Mouse (Mus musculus) embryo, embryonic 10 days (tissue): Measurements from ENCODE around the gene Mfap2.

Experiments
- DNase-seq: peaks from one replicate; pipeline ENCODE4 v3.0.0-alpha.2; 2015; ENCODE audit warnings: low spot score

Gene Mfap2

DNA sequence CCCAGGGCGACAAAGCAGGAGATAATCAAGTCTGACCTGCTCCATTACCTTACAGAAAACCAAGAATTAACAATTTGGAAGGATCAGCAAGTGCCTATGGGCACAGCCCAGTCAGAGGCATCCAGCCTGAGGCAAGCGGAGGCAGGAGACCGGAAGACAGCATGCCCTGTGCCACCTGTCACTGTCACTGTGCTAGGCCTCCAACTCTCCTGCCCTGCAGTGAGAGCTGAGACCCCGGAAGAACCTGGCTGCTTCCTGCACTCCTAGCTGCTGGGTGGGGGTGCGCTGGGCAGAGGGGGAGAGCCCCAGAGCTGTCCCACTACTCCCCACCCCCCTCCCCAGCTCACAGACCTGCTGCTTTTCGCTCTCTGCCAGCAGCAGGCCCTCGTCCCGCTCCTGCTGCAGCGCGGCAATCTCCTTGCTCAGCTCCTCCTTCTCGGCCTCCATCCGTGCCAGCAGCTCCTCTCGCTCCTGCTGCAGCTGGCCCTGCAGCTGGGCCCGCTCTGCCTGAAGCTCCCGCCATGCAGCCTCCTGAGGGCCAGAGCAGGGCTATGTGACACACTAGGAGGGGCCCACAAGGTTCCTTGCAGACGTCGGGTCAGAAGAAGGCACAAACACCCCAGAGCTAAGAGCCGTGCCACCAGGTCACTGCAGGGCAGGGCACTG, 20.5 kb downstream of the Mfap2 start:
- DNase-seq = no peak

DNA sequence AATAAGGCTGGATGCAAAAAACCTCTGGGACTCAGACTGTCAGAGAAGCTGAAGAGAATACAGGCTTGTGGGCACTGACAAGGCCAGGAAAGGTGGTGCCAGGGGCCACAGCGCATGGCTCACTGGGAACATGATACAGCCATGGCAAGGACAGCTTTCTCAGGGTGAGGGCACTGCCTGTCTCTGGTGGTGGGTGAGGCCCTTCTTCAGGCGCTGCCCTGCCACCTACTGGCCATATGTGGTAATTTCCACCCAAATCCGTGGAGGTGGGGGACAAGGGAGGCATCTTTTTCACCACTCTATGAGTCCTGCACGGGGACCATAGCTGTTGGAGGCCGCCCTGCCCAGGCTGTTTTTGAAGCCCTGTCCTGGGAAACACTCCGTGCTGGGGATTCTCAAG, 21.5 kb downstream of the Mfap2 start:
- DNase-seq = peak; percentile 83

DNA sequence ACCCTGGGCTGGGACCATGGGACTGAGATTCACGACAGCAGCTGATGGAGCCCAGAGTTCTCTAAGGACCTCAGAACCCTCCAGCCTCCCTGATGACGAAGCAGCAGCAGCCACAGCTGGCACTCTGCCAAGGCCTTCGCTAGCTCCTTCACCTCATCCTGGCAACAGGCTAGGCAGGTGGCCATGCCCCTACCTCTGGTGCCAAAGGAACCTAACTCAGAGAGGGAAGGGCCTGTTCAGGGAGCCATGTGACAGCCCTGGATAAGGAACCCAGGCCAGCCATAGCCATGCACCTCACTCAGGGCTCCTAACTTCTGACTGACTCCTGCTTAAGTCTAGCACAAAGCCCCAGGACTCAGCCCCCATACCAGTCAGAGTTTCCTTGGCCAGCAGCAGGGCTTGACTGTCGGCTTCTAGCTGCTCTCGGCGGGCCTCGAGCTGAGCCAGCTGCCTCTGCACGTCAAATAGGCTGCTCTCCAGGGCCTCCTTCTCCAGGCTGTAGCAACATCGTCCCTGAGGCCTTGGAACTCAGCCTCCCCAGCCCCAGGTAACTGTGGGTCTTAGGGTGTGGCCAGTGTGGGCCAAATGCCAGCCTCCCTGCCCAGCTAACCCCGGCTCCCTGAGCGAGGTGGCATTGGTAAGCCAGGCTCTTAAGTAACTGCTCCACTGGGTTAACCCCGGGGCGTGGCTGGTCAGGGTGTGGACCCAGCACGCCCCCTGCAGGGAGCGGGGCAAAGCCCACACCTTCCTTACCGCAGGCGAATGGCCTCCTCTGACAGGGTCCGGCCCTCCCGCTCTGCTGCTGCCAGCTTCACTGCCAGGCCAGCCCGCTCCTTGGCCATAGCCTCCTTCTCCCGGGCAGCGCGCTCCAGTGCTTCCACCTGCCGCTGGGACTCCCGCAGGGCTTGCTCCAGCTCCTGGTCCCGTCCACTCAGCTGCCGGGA, 23.7 kb downstream of the Mfap2 start:
- no peak for DNase-seq

DNA sequence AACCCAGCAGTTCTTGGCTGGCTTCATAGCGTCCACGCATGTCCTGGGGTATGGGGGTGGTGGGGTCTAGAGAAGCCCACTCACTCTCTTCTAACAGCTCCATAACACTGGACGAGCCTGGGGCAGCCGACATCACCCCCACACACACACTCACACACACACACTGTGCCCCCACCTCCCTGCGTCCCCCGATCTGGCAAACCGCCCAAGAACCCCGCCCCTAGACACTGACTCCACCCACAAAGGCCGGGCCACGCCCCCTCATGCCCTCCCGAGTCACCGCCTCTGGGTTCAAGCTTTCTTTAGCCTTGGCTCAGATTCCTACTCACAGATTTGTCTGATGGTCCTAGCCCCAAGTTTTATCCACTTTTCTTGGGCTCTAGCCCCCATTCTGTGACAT, 30.9 kb downstream of the Mfap2 start:
- no peak for DNase-seq

DNA sequence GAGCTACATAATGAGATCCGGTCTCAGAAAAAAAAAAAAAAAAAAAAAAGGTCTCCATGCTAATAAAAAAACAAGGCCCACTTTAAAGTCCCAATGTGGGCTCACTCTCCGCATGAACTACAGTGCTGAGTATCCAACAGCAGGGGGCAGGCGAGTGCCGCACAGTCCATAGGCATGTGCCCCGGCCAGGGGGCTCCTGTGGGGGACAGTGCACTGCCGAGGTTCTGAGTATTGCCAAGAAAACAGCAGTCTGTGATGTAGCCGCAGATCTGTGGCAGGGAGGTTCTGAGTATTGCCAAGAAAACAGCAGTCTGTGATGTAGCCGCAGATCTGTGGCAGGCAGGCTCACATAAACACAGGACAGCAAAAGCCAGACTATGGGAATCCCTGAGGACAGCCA, 34.6 kb downstream of the Mfap2 start:
- DNase-seq = peak; percentile 87

DNA sequence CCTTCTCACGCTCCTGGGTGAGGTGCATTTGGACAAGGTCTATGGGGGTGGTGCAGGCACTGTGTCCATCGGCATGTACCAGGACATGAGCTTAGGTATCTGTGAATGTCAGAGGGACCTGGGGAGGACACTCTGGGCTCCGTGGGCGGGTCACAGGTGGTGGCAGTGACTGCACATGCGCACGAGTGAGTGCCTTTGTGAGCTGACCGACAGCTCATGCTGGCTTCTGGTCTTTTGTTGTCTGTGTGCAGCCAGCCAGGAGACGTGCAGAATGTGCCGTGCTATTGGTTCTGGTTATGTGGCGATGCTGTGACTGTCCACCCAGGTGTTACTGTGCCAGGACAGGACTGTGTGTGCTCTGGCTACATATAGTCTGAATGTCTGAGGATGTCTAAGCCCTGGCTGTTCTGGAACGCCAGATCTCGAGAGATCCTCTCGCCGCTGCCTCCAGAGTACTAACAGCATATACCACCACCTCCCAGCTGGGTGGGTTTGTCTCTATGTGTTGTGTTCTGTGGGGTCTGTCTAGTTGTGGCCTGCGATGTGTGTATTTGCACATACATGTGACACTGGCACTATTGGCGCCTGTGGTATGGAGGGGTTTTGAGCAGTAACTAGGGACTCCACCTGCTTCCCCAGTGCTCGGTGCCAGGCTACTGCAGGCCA, 38.7 kb downstream of the Mfap2 start:
- peak; percentile 33 for DNase-seq

DNA sequence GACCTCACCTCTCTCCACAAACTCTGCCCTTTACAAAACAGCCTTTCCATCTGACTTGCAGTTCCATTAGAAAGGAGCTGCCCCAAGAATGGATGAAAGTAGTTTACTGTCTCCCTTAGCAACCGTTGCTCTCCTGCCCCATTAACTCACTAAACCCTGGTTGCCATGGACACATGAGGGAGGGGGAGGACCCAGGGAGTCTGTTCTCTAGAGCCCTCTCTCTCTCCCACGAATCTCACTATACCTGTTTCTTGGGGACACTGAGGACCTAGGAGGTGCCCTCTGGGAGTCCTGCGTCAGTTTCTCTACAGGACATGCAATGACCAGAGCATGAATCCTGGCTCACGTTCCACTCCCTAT, 39.2 kb downstream of the Mfap2 start:
- DNase-seq = peak; percentile 89

DNA sequence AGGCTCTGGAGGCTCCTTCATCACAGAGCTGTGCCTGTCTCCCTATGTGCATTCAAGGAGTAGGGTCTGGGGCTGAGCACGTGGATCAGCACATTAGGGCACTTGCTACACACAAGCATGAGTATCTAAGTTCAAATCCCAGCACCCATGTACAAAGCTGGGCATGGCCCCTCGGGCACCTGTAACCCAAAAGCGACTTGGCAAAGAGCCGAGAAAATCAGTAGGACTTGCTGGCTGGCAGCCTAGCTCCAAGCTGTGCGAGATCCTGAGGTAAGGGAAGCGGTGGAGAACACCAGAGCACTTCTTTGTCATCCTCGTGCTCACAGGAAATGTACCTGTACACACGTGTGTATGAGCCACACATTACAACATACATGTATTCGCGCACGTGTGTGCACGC, 42.2 kb downstream of the Mfap2 start:
- no peak for DNase-seq

DNA sequence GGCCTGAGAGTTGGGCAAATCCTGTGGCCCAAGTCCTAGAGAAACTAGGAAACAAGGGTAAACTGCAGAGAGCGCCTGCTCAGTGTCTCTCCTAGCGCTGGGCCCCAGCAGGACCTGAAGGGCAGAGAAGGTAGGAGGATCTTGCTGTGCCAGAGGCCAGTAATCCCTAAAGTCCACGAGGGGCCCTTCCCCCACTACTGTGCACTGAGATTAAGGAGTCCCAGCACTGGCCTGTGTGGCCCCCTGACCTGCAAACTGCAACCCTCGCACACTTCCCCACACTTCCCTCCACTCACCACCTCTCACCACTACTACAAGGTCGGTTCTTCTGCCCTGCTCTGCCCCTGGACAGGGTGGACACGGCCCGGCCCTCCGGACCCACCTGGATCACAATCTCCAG, 42.9 kb downstream of the Mfap2 start:
- DNase-seq = no peak

DNA sequence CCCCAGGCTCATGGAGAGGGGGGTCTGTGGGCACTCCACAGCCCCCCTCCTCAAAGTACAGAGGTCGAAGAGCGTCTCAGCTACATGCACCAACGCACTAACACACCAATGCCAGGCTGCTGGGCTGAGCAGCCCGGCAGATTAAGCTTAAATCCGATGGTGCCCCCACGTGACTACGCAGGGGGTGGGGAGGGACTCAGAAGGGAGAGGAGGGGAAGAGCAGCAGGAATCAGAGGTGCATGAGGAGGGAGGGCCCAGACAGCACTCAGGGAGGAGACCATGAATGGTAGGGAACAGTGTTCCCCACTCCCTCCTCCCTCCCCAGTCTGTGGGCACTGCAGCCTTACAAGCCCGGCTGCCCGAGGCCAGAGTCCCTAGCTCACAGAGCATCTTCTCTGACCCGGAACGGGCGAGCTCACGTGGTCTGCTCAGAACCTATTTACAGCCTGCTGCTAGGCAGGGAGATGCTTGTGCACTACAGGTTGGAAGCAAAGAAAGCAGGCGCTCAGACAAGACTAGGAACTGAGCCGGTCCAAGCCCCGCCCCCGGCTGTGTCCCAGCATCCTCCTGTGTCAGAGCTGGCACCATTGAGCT, 43.4 kb downstream of the Mfap2 start:
- DNase-seq = peak; percentile 70

DNA sequence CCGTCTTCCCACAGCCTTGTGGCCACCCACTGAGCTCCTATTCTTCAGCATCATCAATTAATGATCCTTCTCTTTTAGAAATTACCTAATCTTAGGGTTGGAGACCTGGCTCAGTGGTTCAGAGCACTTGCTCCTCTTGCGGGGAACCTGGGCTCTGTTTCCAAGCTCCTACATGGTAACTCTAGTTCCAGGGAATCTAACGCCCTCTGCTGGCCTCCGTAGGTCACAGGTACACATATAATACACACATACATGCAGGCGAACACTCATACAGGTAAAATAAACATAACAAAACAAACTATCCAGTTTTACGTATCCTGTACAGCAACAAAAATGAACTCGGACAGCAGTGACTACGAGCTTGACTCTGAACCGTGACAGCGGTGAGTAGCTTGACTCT, 46.8 kb downstream of the Mfap2 start:
- DNase-seq = no peak

DNA sequence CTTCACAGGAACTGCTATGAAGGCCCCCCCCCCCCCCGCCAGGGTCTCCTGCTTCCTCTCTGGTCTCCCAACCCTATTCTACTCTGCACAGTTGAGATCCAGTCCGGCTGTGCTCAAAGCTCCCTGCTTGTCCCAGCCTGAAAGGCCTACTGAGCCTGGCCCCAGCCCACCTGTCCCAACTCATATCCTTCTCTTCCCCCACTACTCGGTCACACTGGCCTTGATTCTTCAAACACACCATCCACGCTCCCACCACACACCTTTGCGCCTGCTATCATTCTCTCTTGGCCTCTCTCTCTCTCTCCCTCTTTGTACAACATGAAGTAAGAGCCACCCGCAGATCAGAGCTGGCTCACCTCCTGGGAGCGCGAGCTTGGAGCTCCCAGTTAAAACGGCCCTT, 48.6 kb downstream of the Mfap2 start:
- no peak for DNase-seq

DNA sequence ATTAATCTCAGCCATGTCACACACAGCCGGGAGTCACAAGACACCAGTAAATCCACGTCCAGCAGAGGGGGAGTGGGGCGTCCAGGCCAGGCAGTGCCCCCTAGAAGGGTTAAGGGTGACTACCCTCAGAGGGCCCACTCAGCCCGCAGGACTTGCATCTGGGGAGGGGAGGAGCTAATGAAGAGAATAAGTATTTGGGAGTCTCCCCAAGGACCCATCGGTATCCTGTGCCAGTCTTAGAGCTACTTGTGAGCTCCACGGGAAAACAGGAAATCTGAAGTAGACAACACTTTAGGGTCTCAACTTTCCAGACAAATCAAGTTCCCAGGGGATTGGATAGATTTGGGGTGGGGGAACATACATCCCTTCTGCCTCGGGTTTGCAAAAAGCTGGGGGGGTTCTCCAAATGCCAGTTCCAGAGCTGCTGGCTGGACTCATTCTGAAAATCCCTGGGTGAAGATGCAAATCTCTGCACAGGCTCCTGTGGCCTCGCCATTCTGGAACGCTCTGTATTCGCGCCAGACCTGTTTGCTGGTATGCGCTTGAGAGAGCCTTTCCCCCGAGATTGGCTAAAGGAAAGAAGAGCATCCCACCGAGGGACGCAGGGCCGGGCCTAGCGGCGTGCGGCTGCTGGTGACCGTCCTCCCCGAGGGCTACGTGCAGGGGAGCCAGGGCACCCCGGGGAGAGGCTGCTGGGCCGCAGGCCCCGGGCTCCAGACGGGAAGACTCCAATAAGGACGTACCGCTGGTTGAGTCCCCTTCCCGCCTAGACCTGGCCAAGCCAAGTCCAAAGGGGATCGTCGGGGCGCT, 49.6 kb downstream of the Mfap2 start:
- peak; percentile 52 for DNase-seq

DNA sequence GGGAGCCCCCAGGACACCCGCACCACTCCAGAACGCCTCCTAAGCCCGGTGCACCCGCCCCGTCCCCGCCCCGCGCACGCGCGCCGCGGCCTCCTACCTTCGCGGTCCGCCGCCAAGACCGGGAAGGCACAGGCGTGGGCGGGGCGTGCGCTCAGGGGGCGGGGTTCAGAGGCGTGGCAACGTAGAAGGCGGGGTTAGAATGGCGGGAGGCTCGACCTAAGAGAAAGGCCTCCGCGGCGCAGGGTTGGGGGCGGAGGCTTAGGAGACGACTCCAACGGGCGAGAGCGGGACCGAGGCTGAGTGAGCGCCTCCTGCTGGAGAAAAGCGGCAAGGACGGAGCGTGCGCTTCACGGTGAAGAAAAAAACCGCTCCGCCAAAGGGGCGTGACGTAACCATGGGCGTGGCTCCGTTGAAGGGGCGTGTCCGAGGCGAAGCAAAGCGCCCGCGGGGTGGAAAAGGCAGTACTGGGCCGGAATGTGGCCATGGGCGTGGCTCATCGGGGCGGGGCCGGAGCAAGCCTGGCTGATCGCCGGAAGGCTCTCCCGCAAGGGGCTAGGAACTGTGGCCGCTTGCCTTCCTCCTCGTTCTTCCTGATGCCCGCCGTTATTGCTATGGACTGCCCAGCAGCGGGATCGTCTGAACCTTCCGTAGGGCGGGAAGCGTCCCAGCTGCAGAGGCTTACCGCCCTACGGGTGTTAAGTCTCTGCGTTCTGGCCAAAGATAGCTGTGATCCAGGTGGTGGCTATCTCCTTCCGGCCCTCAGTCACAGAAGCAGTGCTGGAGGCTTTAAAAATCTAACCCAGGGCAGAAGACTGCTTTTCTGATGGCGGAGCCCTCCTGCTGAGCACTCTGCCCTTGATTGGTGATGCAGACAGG, 50.4 kb downstream of the Mfap2 start, which contains the start of gene Crocc:
Gene Crocc (minus strand): TSS at position 125 of the 876 bp plus-strand sequence.
- peak; percentile 100 for DNase-seq

DNA sequence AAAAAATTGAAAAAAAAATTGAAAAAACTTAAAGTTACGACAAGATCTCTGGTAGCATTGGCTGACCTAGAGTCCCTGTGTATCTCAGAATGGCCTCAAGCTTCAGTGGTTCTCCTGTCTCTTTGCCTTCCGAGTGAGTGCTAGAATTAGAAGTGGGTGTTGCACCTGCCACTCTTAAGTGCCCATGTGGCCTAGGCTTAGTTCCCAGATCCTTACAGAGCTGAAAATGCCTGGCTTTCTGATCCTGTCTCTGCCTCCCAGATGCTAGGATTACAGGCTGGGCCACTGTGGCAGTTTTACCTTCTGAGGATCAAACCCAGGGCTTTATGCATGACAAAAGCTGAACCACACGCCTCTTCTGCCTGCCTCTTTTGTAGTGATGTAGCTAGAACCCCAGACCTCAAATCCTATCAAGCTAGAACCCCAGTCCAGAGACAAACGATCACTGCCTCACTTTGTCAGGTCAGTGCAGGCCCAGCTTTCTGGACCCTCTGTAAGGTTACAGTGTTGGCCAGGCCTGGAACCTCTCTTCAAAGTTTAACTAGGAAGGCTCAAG, 54.0 kb downstream of the Mfap2 start:
- DNase-seq = no peak

DNA sequence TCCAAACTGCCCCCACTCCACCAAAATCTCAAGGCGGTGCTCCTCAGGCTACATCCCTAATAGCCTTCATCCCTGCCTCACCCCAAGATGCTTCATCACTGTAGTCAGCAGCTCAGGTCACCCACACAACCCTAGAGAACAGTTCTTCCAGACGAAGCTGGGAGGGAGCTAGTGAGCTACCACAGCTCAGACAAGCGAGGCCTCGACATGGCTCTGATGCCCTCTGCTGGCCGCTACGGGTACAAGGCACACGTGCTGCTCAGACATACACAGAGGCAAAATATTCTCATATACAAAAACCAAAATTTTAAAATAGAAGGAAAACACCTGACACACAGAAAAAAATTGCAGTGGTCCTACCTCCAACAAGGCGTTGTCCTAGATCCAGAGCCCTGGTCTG, 54.9 kb downstream of the Mfap2 start:
- peak; percentile 96 for DNase-seq
